Mouse (Mus musculus) liver, embryonic 13.5 days (tissue): ENCODE measurements at regions not wholly inside any gene's neighbourhood (a gene's known extent, or its start where the extent isn't known, plus 50 kb on each side); places are given as distances from the start of the nearest gene placed in this dataset. TPM values are rescaled to one million over a fixed set of nuclear protein-coding genes. Genes with fewer than 3 reads are reported as not detected.

Source experiments
- microRNA-seq: library from miRNA; unstranded; fragments of <30 nt; microRNA quantifications from one replicate; pipeline ENCODE4, GENCODE M21; 2016

Small RNA genes in the stretch of these regions (microRNA-seq; reads per million reads assigned to microRNA genes)
- not detected for gene Gm26052
